Mouse (Mus musculus): ENCODE data around the gene Dnaaf1. TPM values are rescaled to one million over a fixed set of nuclear protein-coding genes. Genes with fewer than 3 reads are reported as not detected.

Gene Dnaaf1
- polyA plus RNA-seq, 1 experiment, result not detected

DNA sequence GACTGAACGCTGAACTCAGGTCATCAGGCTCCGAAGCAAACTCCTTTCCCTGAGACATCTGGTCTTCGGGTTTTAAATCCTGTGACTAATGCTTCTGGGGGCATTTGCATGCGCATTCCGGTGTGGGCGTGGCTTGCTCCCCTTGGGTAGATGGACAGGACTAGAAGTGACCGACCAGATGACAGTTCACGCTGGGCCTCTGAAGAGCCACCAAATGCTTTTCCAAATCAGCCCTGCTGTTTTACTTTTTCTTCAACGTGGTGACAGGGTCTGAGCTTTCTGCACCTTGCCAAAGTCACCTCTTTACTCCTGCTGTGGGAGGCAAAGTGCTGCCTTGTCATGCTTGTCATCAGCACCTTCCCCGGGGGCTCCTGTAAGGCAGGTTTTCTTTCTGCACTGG, 13.8 kb downstream of the Dnaaf1 start:
- TF ChIP-seq CTCF (IDR thresholded peaks at IDR 0.05; ENCODE audit: low read depth, low read length), result no peak
- no peak for TF ChIP-seq POLR2A (IDR thresholded peaks at IDR 0.05; ENCODE audit: borderline replicate concordance, low read depth, low read length)
- H3K27ac ChIP-seq (ENCODE audit: insufficient read depth, low read depth, low read length), result no peak overlapping the region
- no peaks in the 10 kb centered on the region for H3K4me1 ChIP-seq (ENCODE audit: control insufficient read depth, insufficient read depth, low read length)
- no peak overlapping the region for H3K4me3 ChIP-seq (ENCODE audit: insufficient read depth, low read length)

- H3K4me3 ChIP-seq (ENCODE audit: insufficient read depth, low read length), result no peak overlapping the region
- H3K27ac ChIP-seq (ENCODE audit: insufficient read depth, low read depth, low read length), result no peak overlapping the region
- no peaks in the 10 kb centered on the region for H3K4me1 ChIP-seq (ENCODE audit: control insufficient read depth, insufficient read depth, low read length)
- TF ChIP-seq POLR2A (IDR thresholded peaks at IDR 0.05; ENCODE audit: borderline replicate concordance, low read depth, low read length), result no peak
- no peak for TF ChIP-seq CTCF (IDR thresholded peaks at IDR 0.05; ENCODE audit: low read depth, low read length)
Measured at GRCm38 (mm10) chr8:119590348-119590747, 15.3 kb downstream of the Dnaaf1 start.

DNA sequence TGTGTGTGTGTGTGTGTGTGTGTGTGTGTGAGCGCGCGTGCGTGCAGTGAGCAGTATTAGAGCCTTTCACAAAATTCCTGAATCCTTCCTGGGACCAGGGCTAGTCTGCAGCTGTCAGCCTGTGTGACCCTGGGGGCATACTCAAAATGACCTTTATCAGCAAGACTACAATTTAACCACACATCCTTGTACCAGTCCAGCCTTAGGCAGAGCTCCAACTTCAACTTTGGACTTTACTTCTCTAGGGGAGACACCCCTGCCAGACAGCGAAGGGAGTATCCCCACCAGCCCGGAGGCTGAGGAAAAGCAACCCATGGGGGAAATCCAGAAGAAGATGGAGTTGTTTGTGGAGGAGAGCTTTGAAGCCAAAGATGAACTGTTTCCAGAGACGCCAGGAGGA, 16.4 kb downstream of the Dnaaf1 start:
- no peak overlapping the region for H3K27ac ChIP-seq (ENCODE audit: insufficient read depth, low read depth, low read length)
- no peak overlapping the region for H3K4me3 ChIP-seq (ENCODE audit: insufficient read depth, low read length)
- no peaks in the 10 kb centered on the region for H3K4me1 ChIP-seq (ENCODE audit: control insufficient read depth, insufficient read depth, low read length)
- TF ChIP-seq POLR2A (IDR thresholded peaks at IDR 0.05; ENCODE audit: borderline replicate concordance, low read depth, low read length) (no peak), CTCF (IDR thresholded peaks at IDR 0.05; ENCODE audit: low read depth, low read length) (no peak)

GRCm38 (mm10) chr8:119603771-119604170, 28.7 kb downstream of the Dnaaf1 start:
- Histone ChIP-seq H3K4me3 (ENCODE audit: insufficient read depth, low read length) (peak overlapping the region; percentile 86), H3K27ac (ENCODE audit: insufficient read depth, low read depth, low read length) (no peak overlapping the region), H3K4me1 (ENCODE audit: control insufficient read depth, insufficient read depth, low read length) (peaks cover 7% of the 10 kb centered on the region)
- TF ChIP-seq POLR2A (IDR thresholded peaks at IDR 0.05; ENCODE audit: borderline replicate concordance, low read depth, low read length) (no peak), CTCF (IDR thresholded peaks at IDR 0.05; ENCODE audit: low read depth, low read length) (no peak)

DNA sequence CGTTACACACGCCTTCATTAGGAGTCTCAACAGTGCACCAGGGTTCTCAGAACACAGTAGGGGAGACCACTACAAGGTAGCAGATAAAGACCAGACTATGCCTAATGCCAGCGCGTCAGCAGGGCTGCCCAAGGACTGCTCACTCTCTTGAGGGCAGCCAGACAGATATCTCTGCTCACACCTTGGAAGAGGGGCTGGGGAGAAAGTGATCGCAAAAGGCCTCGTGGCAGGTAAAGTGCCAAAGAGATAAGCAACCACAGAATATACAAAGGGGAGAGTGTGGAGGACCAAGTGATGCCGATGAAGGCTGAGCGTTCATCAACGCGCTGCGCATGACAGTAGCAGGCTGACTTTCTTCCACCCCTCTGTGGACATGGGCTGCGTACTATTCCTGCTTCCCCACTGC, 29.4 kb downstream of the Dnaaf1 start:
- no peak for TF ChIP-seq POLR2A (IDR thresholded peaks at IDR 0.05; ENCODE audit: borderline replicate concordance, low read depth, low read length)
- Histone ChIP-seq H3K27ac (ENCODE audit: insufficient read depth, low read depth, low read length) (no peak overlapping the region), H3K4me3 (ENCODE audit: insufficient read depth, low read length) (peak overlapping the region; percentile 86), H3K4me1 (ENCODE audit: control insufficient read depth, insufficient read depth, low read length) (peaks cover 7% of the 10 kb centered on the region)

GRCm38 (mm10) chr8:119604996-119605395, 30.0 kb downstream of the Dnaaf1 start, which contains the start of gene Taf1c:
Gene Taf1c (minus strand): TSS chr8:119605222.
- H3K27ac ChIP-seq (ENCODE audit: insufficient read depth, low read depth, low read length), result peak within 1 kb of the TSS; percentile 53

DNA sequence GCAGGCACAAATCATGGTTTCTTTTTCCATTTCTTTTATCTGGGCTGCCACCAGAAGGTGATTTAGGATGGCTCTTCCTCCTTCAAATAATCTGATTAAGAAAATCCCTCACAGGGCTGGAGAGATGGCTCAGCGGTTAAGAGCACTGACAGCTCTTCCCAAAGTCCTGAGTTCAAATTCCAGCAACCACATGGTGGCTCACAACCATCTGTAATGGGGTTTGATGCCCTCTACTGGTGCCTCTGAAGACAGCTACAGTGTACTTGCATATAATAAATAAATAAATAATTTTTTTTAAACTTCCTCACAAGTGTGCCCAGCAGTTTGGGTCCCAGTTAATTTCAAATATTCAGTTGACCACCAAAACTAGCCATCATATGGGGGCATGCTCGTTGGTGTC, 31.2 kb downstream of the Dnaaf1 start:
- Histone ChIP-seq H3K4me3 (ENCODE audit: insufficient read depth, low read length) (no peak overlapping the region), H3K4me1 (ENCODE audit: control insufficient read depth, insufficient read depth, low read length) (peaks cover 7% of the 10 kb centered on the region), H3K27ac (ENCODE audit: insufficient read depth, low read depth, low read length) (no peak overlapping the region)
- no peak for TF ChIP-seq POLR2A (IDR thresholded peaks at IDR 0.05; ENCODE audit: borderline replicate concordance, low read depth, low read length)
- TF ChIP-seq CTCF (IDR thresholded peaks at IDR 0.05; ENCODE audit: low read depth, low read length), result no peak

More at GRCm38 (mm10) chr8:119604996-119605395, 30.0 kb downstream of the Dnaaf1 start, which contains the start of gene Taf1c:
- Histone ChIP-seq H3K4me3 (ENCODE audit: insufficient read depth, low read length) (peak within 1 kb of the TSS; percentile 86), H3K4me1 (ENCODE audit: control insufficient read depth, insufficient read depth, low read length) (peaks cover 7% of the 10 kb centered on the region)
- TF ChIP-seq POLR2A (IDR thresholded peaks at IDR 0.05; ENCODE audit: borderline replicate concordance, low read depth, low read length), result no peak
- peak; percentile 29; the same call in 1 of the 2 replicates for TF ChIP-seq CTCF (IDR thresholded peaks at IDR 0.05; ENCODE audit: low read depth, low read length)

- no peak for TF ChIP-seq CTCF (IDR thresholded peaks at IDR 0.05; ENCODE audit: low read depth, low read length)
- no peak for TF ChIP-seq POLR2A (IDR thresholded peaks at IDR 0.05; ENCODE audit: borderline replicate concordance, low read depth, low read length)
Measured at GRCm38 (mm10) chr8:119612471-119612870, 37.4 kb downstream of the Dnaaf1 start, which contains the start of gene Adad2. Gene Adad2 (plus strand): TSS chr8:119612747.

DNA sequence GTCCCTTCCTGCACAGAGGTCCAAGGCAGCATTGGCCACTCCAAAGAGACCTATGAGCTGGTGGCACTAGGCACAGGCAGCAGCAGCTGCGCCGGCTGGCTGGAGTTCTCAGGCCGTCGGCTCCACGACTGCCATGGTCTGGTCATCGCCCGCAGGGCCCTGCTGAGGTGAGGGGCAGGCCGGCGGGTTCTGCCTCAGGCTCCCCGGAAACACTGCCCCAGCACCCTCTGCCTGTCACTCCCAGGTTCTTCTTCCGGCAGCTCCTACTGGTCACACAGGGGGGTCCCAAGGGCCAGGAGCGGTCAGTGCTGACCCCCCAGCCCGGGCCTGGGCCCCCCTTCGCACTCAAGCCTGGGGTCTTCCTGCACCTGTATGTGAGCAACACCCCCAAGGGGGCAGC, 40.1 kb downstream of the Dnaaf1 start:
- H3K4me1 ChIP-seq (ENCODE audit: control insufficient read depth, insufficient read depth, low read length), result no peaks in the 10 kb centered on the region
- TF ChIP-seq POLR2A (IDR thresholded peaks at IDR 0.05; ENCODE audit: borderline replicate concordance, low read depth, low read length) (no peak), CTCF (IDR thresholded peaks at IDR 0.05; ENCODE audit: low read depth, low read length) (no peak)
- no peak overlapping the region for H3K27ac ChIP-seq (ENCODE audit: insufficient read depth, low read depth, low read length)
- H3K4me3 ChIP-seq (ENCODE audit: insufficient read depth, low read length), result no peak overlapping the region

More at GRCm38 (mm10) chr8:119612471-119612870, 37.4 kb downstream of the Dnaaf1 start, which contains the start of gene Adad2:
- Histone ChIP-seq H3K27ac (ENCODE audit: insufficient read depth, low read depth, low read length) (no peak within 1 kb of the TSS), H3K4me3 (ENCODE audit: insufficient read depth, low read length) (no peak within 1 kb of the TSS), H3K4me1 (ENCODE audit: control insufficient read depth, insufficient read depth, low read length) (no peaks in the 10 kb centered on the region)

- no peak overlapping the region for H3K4me3 ChIP-seq (ENCODE audit: insufficient read depth, low read length)
- H3K27ac ChIP-seq (ENCODE audit: insufficient read depth, low read depth, low read length), result no peak overlapping the region
- TF ChIP-seq POLR2A (IDR thresholded peaks at IDR 0.05; ENCODE audit: borderline replicate concordance, low read depth, low read length), result no peak
- no peak for TF ChIP-seq CTCF (IDR thresholded peaks at IDR 0.05; ENCODE audit: low read depth, low read length)
- no peaks in the 10 kb centered on the region for H3K4me1 ChIP-seq (ENCODE audit: control insufficient read depth, insufficient read depth, low read length)
Measured at GRCm38 (mm10) chr8:119616358-119616757, 41.3 kb downstream of the Dnaaf1 start.

- Histone ChIP-seq H3K4me1 (ENCODE audit: control insufficient read depth, insufficient read depth, low read length) (no peaks in the 10 kb centered on the region), H3K4me3 (ENCODE audit: insufficient read depth, low read length) (no peak overlapping the region), H3K27ac (ENCODE audit: insufficient read depth, low read depth, low read length) (no peak overlapping the region)
- no peak for TF ChIP-seq POLR2A (IDR thresholded peaks at IDR 0.05; ENCODE audit: borderline replicate concordance, low read depth, low read length)
- no peak for TF ChIP-seq CTCF (IDR thresholded peaks at IDR 0.05; ENCODE audit: low read depth, low read length)
Measured at GRCm38 (mm10) chr8:119616811-119617210, 41.8 kb downstream of the Dnaaf1 start.
